Mouse (Mus musculus) bone marrow, adult 2 months (tissue): ENCODE measurements around the gene Mrrf.

Source experiments
- CTCF ChIP-seq: fragments of 200-500 bp; IDR thresholded peaks from 2 replicates; pipeline ENCODE4 v1.5.1; 2011; ENCODE audit warnings: low read length, control low read depth; ENCODE audit not compliant: control insufficient read depth, insufficient read depth
- POLR2A ChIP-seq: fragments of 200-500 bp; IDR thresholded peaks from 2 replicates; pipeline ENCODE4 v1.6.1; 2011; ENCODE audit warnings: low read depth, mild to moderate bottlenecking, control low read depth, low read length, borderline replicate concordance; ENCODE audit not compliant: control insufficient read depth

GRCm38 (mm10) chr2:36223436-36223835, 87.2 kb downstream of the Mrrf start:
- TF ChIP-seq CTCF (no peak), POLR2A (no peak)
